Mouse (Mus musculus): ENCODE data around the gene Pole2. TPM values are rescaled to one million over a fixed set of nuclear protein-coding genes. Genes with fewer than 3 reads are reported as not detected.

Pole2 gene
- polyA plus RNA-seq (2015; fragmentation: Nextera tagmentation; extraction: Ambion mirVana) = 2.5 and 2.7 TPM in 2 replicates

- H3K27ac ChIP-seq (ENCODE audit: low read length) = peak within 1 kb of the TSS; percentile 46; the same call in 1 of the 2 replicates
- under 1% methylated on average over 37 of the region's 37 CpGs for WGBS
- no peaks in the 10 kb centered on the region for H3K9me3 ChIP-seq (replicated peaks; ENCODE audit: control insufficient read depth, low read length, poor library complexity, severe bottlenecking)
- H3K4me1 ChIP-seq (ENCODE audit: control insufficient read depth, insufficient read depth, low read length) = no peaks in the 10 kb centered on the region; the same call in 1 of the 2 replicates
- peak within 1 kb of the TSS; percentile 76 for H3K4me3 ChIP-seq (ENCODE audit: low read depth, low read length)
- ATAC-seq = peak; percentile 96
- H3K4me2 ChIP-seq (ENCODE audit: low read length) = peak within 1 kb of the TSS; percentile 69
- no peaks in the 10 kb centered on the region for H3K36me3 ChIP-seq (ENCODE audit: control insufficient read depth, insufficient read depth, low read length)
- peak within 1 kb of the TSS; percentile 68 for H3K9ac ChIP-seq (ENCODE audit: low read depth, low read length)
- no peaks in the 10 kb centered on the region for H3K27me3 ChIP-seq (ENCODE audit: control insufficient read depth, insufficient read depth, low read depth, low read length)
Observed at GRCm38 (mm10) chr12:69227776-69228466, at the start of gene Pole2. Pole2 (minus strand) TSS chr12:69228195.

GRCm38 (mm10) chr12:69268956-69269355, 41.0 kb upstream of the Pole2 start:
- Histone ChIP-seq H3K27me3 (ENCODE audit: control insufficient read depth, insufficient read depth, low read depth, low read length) (no peaks in the 10 kb centered on the region), H3K4me3 (ENCODE audit: low read depth, low read length) (no peak overlapping the region), H3K4me2 (ENCODE audit: low read length) (no peak overlapping the region), H3K4me1 (ENCODE audit: control insufficient read depth, insufficient read depth, low read length) (no peaks in the 10 kb centered on the region), H3K36me3 (ENCODE audit: control insufficient read depth, insufficient read depth, low read length) (no peaks in the 10 kb centered on the region), H3K9ac (ENCODE audit: low read depth, low read length) (no peak overlapping the region), H3K9me3 (replicated peaks; ENCODE audit: control insufficient read depth, low read length, poor library complexity, severe bottlenecking) (no peaks in the 10 kb centered on the region), H3K27ac (ENCODE audit: low read length) (no peak overlapping the region)
- 70% methylated on average over 2 of the region's 2 CpGs for WGBS
- no peak for ATAC-seq

- no peaks in the 10 kb centered on the region for H3K36me3 ChIP-seq (ENCODE audit: control insufficient read depth, insufficient read depth, low read length)
- H3K9ac ChIP-seq (ENCODE audit: low read depth, low read length) = no peak overlapping the region
- no peaks in the 10 kb centered on the region for H3K9me3 ChIP-seq (replicated peaks; ENCODE audit: control insufficient read depth, low read length, poor library complexity, severe bottlenecking)
- peak; percentile 56 for ATAC-seq
- 69% methylated on average over 11 of the region's 11 CpGs for WGBS
- no peak overlapping the region for H3K4me3 ChIP-seq (ENCODE audit: low read depth, low read length)
- no peak overlapping the region for H3K27ac ChIP-seq (ENCODE audit: low read length)
- H3K4me1 ChIP-seq (ENCODE audit: control insufficient read depth, insufficient read depth, low read length) = no peaks in the 10 kb centered on the region
- no peaks in the 10 kb centered on the region for H3K27me3 ChIP-seq (ENCODE audit: control insufficient read depth, insufficient read depth, low read depth, low read length)
- no peak overlapping the region for H3K4me2 ChIP-seq (ENCODE audit: low read length)
Observed at GRCm38 (mm10) chr12:69267956-69268632, 40.1 kb upstream of the Pole2 start.

GRCm38 (mm10) chr12:69265031-69265430, 37.0 kb upstream of the Pole2 start:
- Histone ChIP-seq H3K4me1 (ENCODE audit: control insufficient read depth, insufficient read depth, low read length) (no peaks in the 10 kb centered on the region), H3K9ac (ENCODE audit: low read depth, low read length) (no peak overlapping the region), H3K27me3 (ENCODE audit: control insufficient read depth, insufficient read depth, low read depth, low read length) (no peaks in the 10 kb centered on the region), H3K4me3 (ENCODE audit: low read depth, low read length) (no peak overlapping the region), H3K4me2 (ENCODE audit: low read length) (no peak overlapping the region), H3K36me3 (ENCODE audit: control insufficient read depth, insufficient read depth, low read length) (no peaks in the 10 kb centered on the region), H3K9me3 (replicated peaks; ENCODE audit: control insufficient read depth, low read length, poor library complexity, severe bottlenecking) (no peaks in the 10 kb centered on the region), H3K27ac (ENCODE audit: low read length) (no peak overlapping the region)
- no peak for ATAC-seq
- WGBS = 90% methylated on average over 3 of the region's 3 CpGs

GRCm38 (mm10) chr12:69262251-69262650, 34.3 kb upstream of the Pole2 start:
- no peaks in the 10 kb centered on the region for H3K9me3 ChIP-seq (replicated peaks; ENCODE audit: control insufficient read depth, low read length, poor library complexity, severe bottlenecking)
- no peak overlapping the region for H3K9ac ChIP-seq (ENCODE audit: low read depth, low read length)
- H3K36me3 ChIP-seq (ENCODE audit: control insufficient read depth, insufficient read depth, low read length) = no peaks in the 10 kb centered on the region
- no peak overlapping the region for H3K27ac ChIP-seq (ENCODE audit: low read length)
- H3K4me2 ChIP-seq (ENCODE audit: low read length) = no peak overlapping the region
- 93% methylated on average over 5 of the region's 5 CpGs for WGBS
- no peak for ATAC-seq
- H3K4me3 ChIP-seq (ENCODE audit: low read depth, low read length) = no peak overlapping the region
- H3K4me1 ChIP-seq (ENCODE audit: control insufficient read depth, insufficient read depth, low read length) = no peaks in the 10 kb centered on the region
- H3K27me3 ChIP-seq (ENCODE audit: control insufficient read depth, insufficient read depth, low read depth, low read length) = no peaks in the 10 kb centered on the region

- Histone ChIP-seq H3K9ac (ENCODE audit: low read depth, low read length) (no peak overlapping the region), H3K4me2 (ENCODE audit: low read length) (no peak overlapping the region), H3K36me3 (ENCODE audit: control insufficient read depth, insufficient read depth, low read length) (no peaks in the 10 kb centered on the region), H3K9me3 (replicated peaks; ENCODE audit: control insufficient read depth, low read length, poor library complexity, severe bottlenecking) (no peaks in the 10 kb centered on the region), H3K27ac (ENCODE audit: low read length) (no peak overlapping the region), H3K27me3 (ENCODE audit: control insufficient read depth, insufficient read depth, low read depth, low read length) (no peaks in the 10 kb centered on the region), H3K4me1 (ENCODE audit: control insufficient read depth, insufficient read depth, low read length) (no peaks in the 10 kb centered on the region), H3K4me3 (ENCODE audit: low read depth, low read length) (no peak overlapping the region)
- no peak for ATAC-seq
- WGBS = 88% methylated on average over 11 of the region's 11 CpGs
Observed at GRCm38 (mm10) chr12:69257836-69258235, 29.8 kb upstream of the Pole2 start.

GRCm38 (mm10) chr12:69253806-69254205, 25.8 kb upstream of the Pole2 start:
- H3K4me1 ChIP-seq (ENCODE audit: control insufficient read depth, insufficient read depth, low read length) = no peaks in the 10 kb centered on the region
- H3K9ac ChIP-seq (ENCODE audit: low read depth, low read length) = no peak overlapping the region
- H3K27ac ChIP-seq (ENCODE audit: low read length) = no peak overlapping the region
- H3K9me3 ChIP-seq (replicated peaks; ENCODE audit: control insufficient read depth, low read length, poor library complexity, severe bottlenecking) = no peaks in the 10 kb centered on the region
- H3K4me2 ChIP-seq (ENCODE audit: low read length) = no peak overlapping the region
- 91% methylated on average over 1 of the region's 1 CpGs for WGBS
- H3K27me3 ChIP-seq (ENCODE audit: control insufficient read depth, insufficient read depth, low read depth, low read length) = no peaks in the 10 kb centered on the region
- ATAC-seq = no peak
- H3K4me3 ChIP-seq (ENCODE audit: low read depth, low read length) = no peak overlapping the region
- 0 out of 2 replicates have a peak, but pooled peaks cover 2% of the 10 kb centered on the region for H3K36me3 ChIP-seq (ENCODE audit: control insufficient read depth, insufficient read depth, low read length)

GRCm38 (mm10) chr12:69250756-69251155, 22.8 kb upstream of the Pole2 start:
- Histone ChIP-seq H3K4me3 (ENCODE audit: low read depth, low read length) (no peak overlapping the region), H3K27ac (ENCODE audit: low read length) (no peak overlapping the region), H3K27me3 (ENCODE audit: control insufficient read depth, insufficient read depth, low read depth, low read length) (no peaks in the 10 kb centered on the region), H3K9ac (ENCODE audit: low read depth, low read length) (no peak overlapping the region), H3K4me2 (ENCODE audit: low read length) (no peak overlapping the region), H3K4me1 (ENCODE audit: control insufficient read depth, insufficient read depth, low read length) (no peaks in the 10 kb centered on the region), H3K9me3 (replicated peaks; ENCODE audit: control insufficient read depth, low read length, poor library complexity, severe bottlenecking) (no peaks in the 10 kb centered on the region), H3K36me3 (ENCODE audit: control insufficient read depth, insufficient read depth, low read length) (0 out of 2 replicates have a peak, but pooled peaks cover 2% of the 10 kb centered on the region)
- no peak for ATAC-seq
- WGBS = 71% methylated on average over 8 of the region's 8 CpGs

GRCm38 (mm10) chr12:69249766-69250165, 21.8 kb upstream of the Pole2 start:
- Histone ChIP-seq H3K4me3 (ENCODE audit: low read depth, low read length) (no peak overlapping the region), H3K9me3 (replicated peaks; ENCODE audit: control insufficient read depth, low read length, poor library complexity, severe bottlenecking) (no peaks in the 10 kb centered on the region), H3K36me3 (ENCODE audit: control insufficient read depth, insufficient read depth, low read length) (0 out of 2 replicates have a peak, but pooled peaks cover 2% of the 10 kb centered on the region), H3K9ac (ENCODE audit: low read depth, low read length) (no peak overlapping the region), H3K27ac (ENCODE audit: low read length) (no peak overlapping the region), H3K27me3 (ENCODE audit: control insufficient read depth, insufficient read depth, low read depth, low read length) (no peaks in the 10 kb centered on the region), H3K4me2 (ENCODE audit: low read length) (no peak overlapping the region), H3K4me1 (ENCODE audit: control insufficient read depth, insufficient read depth, low read length) (no peaks in the 10 kb centered on the region)
- no peak for ATAC-seq
- WGBS = 93% methylated on average over 4 of the region's 4 CpGs

All from midbrain, embryonic 16.5 days (tissue).